Mouse (Mus musculus): ENCODE data around the gene Gm28897.
"Not testable (repeated sequence)": the region's sequence is repeated elsewhere in the genome, so short reads cannot be mapped to it uniquely, and the experiment has no call there.

The Gm28897 gene

GRCm38 (mm10) chrY:80926695-80927094 lies at the start of gene Gm28897:
Gene Gm28897 (plus strand): TSS chrY:80926995.
- not testable (repeated sequence) for DNase-seq

Data from kidney, postnatal 25 days (tissue).